Mouse (Mus musculus) MEL (cell line): Measurements from ENCODE around the gene Poc1a. TPM values are rescaled to one million over a fixed set of nuclear protein-coding genes. Genes with fewer than 3 reads are reported as not detected.

Experiments used
- DNase-seq: peaks from one replicate; pipeline ENCODE4 v3.0.0; 2011; ENCODE audit warnings: low read depth, low spot score
- H3K27ac ChIP-seq: 2 replicates; pipeline ENCODE4 v1.5.1; 2012; ENCODE audit warnings: low read depth, mild to moderate bottlenecking, control low read depth, low read length, moderate library complexity; ENCODE audit not compliant: control insufficient read depth
- H3K27me3 ChIP-seq, 2 experiments: fragments of 150-350 bp in 1 of 2; sonication (generic) in 1 of 2; 2 replicates each; pipeline ENCODE4 v1.6.1; 2012; ENCODE audit warnings: low read length in 2 of 2, mild to moderate bottlenecking in 2 of 2, improper control_type of control experiment in 1 of 2, moderate library complexity in 1 of 2; ENCODE audit not compliant: insufficient read depth in 2 of 2, control insufficient read depth in 1 of 2
- H3K36me3 ChIP-seq, 2 experiments: 2 replicates each; pipeline ENCODE4 v1.6.1; 2012 to 2014; ENCODE audit warnings: low read length in 2 of 2, improper control_type of control experiment in 1 of 2, inconsistent platforms in 1 of 2, mild to moderate bottlenecking in 1 of 2; ENCODE audit not compliant: insufficient read depth in 2 of 2, control insufficient read depth in 1 of 2
- H3K4me1 ChIP-seq, 2 experiments: fragments of 150-350 bp in 1 of 2; sonication (generic) in 1 of 2; 2 replicates each; pipeline ENCODE4 v1.6.1; 2012; ENCODE audit warnings: low read length in 2 of 2, improper control_type of control experiment in 1 of 2, mild to moderate bottlenecking in 1 of 2; ENCODE audit not compliant: insufficient read depth in 2 of 2, control insufficient read depth in 1 of 2
- H3K4me3 ChIP-seq, 2 experiments: fragments of 150-350 bp in 1 of 2; sonication (generic) in 1 of 2; 2 replicates each; pipeline ENCODE4 v1.5.1; 2012; ENCODE audit warnings: low read depth in 2 of 2, low read length in 2 of 2, mild to moderate bottlenecking in 2 of 2, moderate library complexity in 2 of 2, control low read depth in 1 of 2, improper control_type of control experiment in 1 of 2; ENCODE audit not compliant: control insufficient read depth in 1 of 2, insufficient read depth in 1 of 2
- H3K79me2 ChIP-seq: 2 replicates; pipeline ENCODE4 v1.6.1; 2012; ENCODE audit warnings: mild to moderate bottlenecking, low read length, moderate library complexity; ENCODE audit not compliant: control insufficient read depth, poor library complexity, insufficient read depth
- H3K9ac ChIP-seq: 2 replicates; pipeline ENCODE4 v1.6.1; 2012; ENCODE audit warnings: low read depth, mild to moderate bottlenecking, control low read depth, low read length, moderate library complexity; ENCODE audit not compliant: control insufficient read depth, poor library complexity, severe bottlenecking
- H3K9me3 ChIP-seq: fragments of 150-350 bp; sonication (generic); replicated peaks from 2 replicates; pipeline ENCODE4 v1.6.1; 2012; ENCODE audit warnings: mild to moderate bottlenecking, low read length, improper control_type of control experiment, moderate library complexity; ENCODE audit not compliant: insufficient read depth
- CHD1 ChIP-seq: IDR thresholded peaks from 2 replicates; pipeline ENCODE4 v1.6.1; 2012; ENCODE audit warnings: low read depth, mild to moderate bottlenecking, inconsistent platforms, low read length, improper control_type of control experiment
- E2F4 ChIP-seq: IDR thresholded peaks from 2 replicates; pipeline ENCODE4 v1.6.1; 2011; ENCODE audit warnings: low read depth, low read length, improper control_type of control experiment, borderline replicate concordance
- ELF1 ChIP-seq: IDR thresholded peaks from 2 replicates; pipeline ENCODE4 v1.6.1; 2014; ENCODE audit warnings: low read depth, mild to moderate bottlenecking, inconsistent platforms, low read length, improper control_type of control experiment, moderate library complexity
- EP300 ChIP-seq, 2 experiments: IDR thresholded peaks; 2 replicates each; pipeline ENCODE4 v1.6.1; 2011; ENCODE audit warnings: improper control_type of control experiment in 2 of 2, low read length in 2 of 2, low read depth in 1 of 2, mild to moderate bottlenecking in 1 of 2
- GABPA ChIP-seq: IDR thresholded peaks from 2 replicates; pipeline ENCODE4 v1.6.1; 2012; ENCODE audit warnings: low read depth, mild to moderate bottlenecking, inconsistent platforms, low read length, improper control_type of control experiment, moderate library complexity
- JUND ChIP-seq: IDR thresholded peaks from 2 replicates; pipeline ENCODE4 v1.6.1; 2011; ENCODE audit warnings: low read depth, mild to moderate bottlenecking, improper control_type of control experiment, low read length
- KAT2A ChIP-seq: conservative IDR thresholded peaks from 2 replicates; pipeline ENCODE4 v1.6.1; 2012; ENCODE audit warnings: low read depth, low read length, improper control_type of control experiment, inconsistent platforms
- MAFK ChIP-seq: IDR thresholded peaks from 2 replicates; pipeline ENCODE4 v1.6.1; 2011; ENCODE audit warnings: low read depth, mild to moderate bottlenecking, low read length, improper control_type of control experiment, borderline replicate concordance
- MAZ ChIP-seq: IDR thresholded peaks from 2 replicates; pipeline ENCODE4 v1.6.1; 2012; ENCODE audit warnings: low read depth, mild to moderate bottlenecking, inconsistent platforms, low read length, improper control_type of control experiment
- MYC ChIP-seq: IDR thresholded peaks from 2 replicates; pipeline ENCODE4 v1.6.1; 2011; ENCODE audit warnings: low read depth, mild to moderate bottlenecking, low read length, improper control_type of control experiment, moderate library complexity
- NELFE ChIP-seq: IDR thresholded peaks from 2 replicates; pipeline ENCODE4 v1.6.1; 2011; ENCODE audit warnings: low read depth, low read length, improper control_type of control experiment
- NRF1 ChIP-seq: IDR thresholded peaks from 2 replicates; pipeline ENCODE4 v1.6.1; 2014; ENCODE audit warnings: low read depth, mild to moderate bottlenecking, inconsistent platforms, low read length, improper control_type of control experiment, moderate library complexity; ENCODE audit not compliant: poor library complexity, insufficient read depth, severe bottlenecking
- POLR2A ChIP-seq, 2 experiments: IDR thresholded peaks; 2 replicates each; pipeline ENCODE4 v1.6.1; 2011 to 2012; ENCODE audit warnings: low read length in 2 of 2, mild to moderate bottlenecking in 2 of 2, control low read depth in 1 of 2, improper control_type of control experiment in 1 of 2, low read depth in 1 of 2, moderate library complexity in 1 of 2; ENCODE audit not compliant: control insufficient read depth in 1 of 2, insufficient read depth in 1 of 2, poor library complexity in 1 of 2
- RAD21 ChIP-seq: IDR thresholded peaks from 2 replicates; pipeline ENCODE4 v1.6.1; 2011; ENCODE audit warnings: mild to moderate bottlenecking, low read depth, low read length, improper control_type of control experiment
- RCOR1 ChIP-seq: IDR thresholded peaks from 2 replicates; pipeline ENCODE4 v1.6.1; 2012; ENCODE audit warnings: low read depth, mild to moderate bottlenecking, inconsistent platforms, low read length, improper control_type of control experiment
- SIN3A ChIP-seq: IDR thresholded peaks from 2 replicates; pipeline ENCODE4 v1.6.1; 2012; ENCODE audit warnings: low read length, improper control_type of control experiment, inconsistent platforms
- TAL1 ChIP-seq: IDR thresholded peaks from 2 replicates; pipeline ENCODE4 v1.6.1; 2012; ENCODE audit warnings: mild to moderate bottlenecking, inconsistent platforms, low read length, moderate library complexity, mixed read lengths
- TBP ChIP-seq: IDR thresholded peaks from 2 replicates; pipeline ENCODE4 v1.8.0; 2011; ENCODE audit warnings: low read depth, low read length, improper control_type of control experiment
- USF1 ChIP-seq: IDR thresholded peaks from 2 replicates; pipeline ENCODE4 v1.6.1; 2014; ENCODE audit warnings: low read depth, mild to moderate bottlenecking, inconsistent platforms, low read length, improper control_type of control experiment, moderate library complexity
- ZC3H11A ChIP-seq: IDR thresholded peaks from 2 replicates; pipeline ENCODE4 v1.6.1; 2012; ENCODE audit warnings: low read depth, mild to moderate bottlenecking, inconsistent platforms, low read length, improper control_type of control experiment
- ZKSCAN1 ChIP-seq: IDR thresholded peaks from 2 replicates; pipeline ENCODE4 v1.6.1; 2012; ENCODE audit warnings: low read depth, mild to moderate bottlenecking, inconsistent platforms, low read length, improper control_type of control experiment, moderate library complexity
- ZMIZ1 ChIP-seq: IDR thresholded peaks from 2 replicates; pipeline ENCODE4 v1.6.1; 2012; ENCODE audit warnings: low read depth, mild to moderate bottlenecking, inconsistent platforms, low read length, improper control_type of control experiment, moderate library complexity
- polyA plus RNA-seq, 2 experiments: library from polyadenylated mRNA; stranded (reverse) in 1 of 2; unstranded in 1 of 2; fragments of >175 nt in 1 of 2; fragments of >200 nt in 1 of 2; gene quantifications; 2 replicates each; pipeline versions ENCODE4 v1.2.1 to v1.2.4; 2012; ENCODE audit warnings: low replicate concordance in 2 of 2, low read depth in 1 of 2; ENCODE audit not compliant: insufficient read length in 2 of 2, insufficient read depth in 1 of 2, missing spikeins in 1 of 2
- total RNA-seq: library from RNA; depleted of rRNA; stranded (reverse); fragments of 300-350 nt; gene quantifications from 2 replicates; pipeline ENCODE4 v1.2.3, GENCODE M21; 2012

Gene Poc1a
- total and polyA plus RNA-seq, 3 experiments: 33.8 to 41.3 TPM; not detected in 1

DNA sequence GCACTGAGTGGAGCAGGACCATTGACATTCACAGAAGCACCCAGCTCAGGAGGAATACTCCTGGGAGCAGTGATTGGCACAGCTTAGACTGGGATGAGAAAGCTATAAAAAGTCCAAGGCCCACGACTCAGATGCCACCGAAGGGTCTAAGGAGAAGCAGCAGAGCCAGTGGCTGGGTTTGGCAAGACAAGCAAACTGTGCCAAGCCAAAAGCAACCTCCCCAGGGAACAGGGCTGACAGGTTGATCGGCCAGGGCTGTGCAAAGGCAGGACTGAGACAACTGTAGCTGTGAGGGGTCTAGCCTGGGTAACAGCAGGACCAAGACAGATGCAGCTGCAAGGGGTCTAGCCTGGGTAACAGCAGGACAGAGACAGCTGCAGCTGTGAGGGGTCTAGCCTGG, 47.9 kb upstream of the Poc1a start:
- DNase-seq: no peak
- no peaks in the 10 kb centered on the region for H3K9me3 ChIP-seq
- no peaks in the 10 kb centered on the region; a peak in 1 of 4 replicates for H3K36me3 ChIP-seq
- H3K4me3 ChIP-seq: no peak overlapping the region
- no peaks in the 10 kb centered on the region for H3K27me3 ChIP-seq
- TF ChIP-seq KAT2A (no peak), USF1 (no peak), ELF1 (no peak), ZC3H11A (no peak), MYC (no peak), ZMIZ1 (no peak), E2F4 (no peak), RAD21 (no peak), MAFK (no peak), GABPA (no peak), MAZ (no peak), RCOR1 (no peak), TAL1 (no peak), TBP (no peak), NRF1 (no peak), POLR2A (IDR thresholded peaks at IDR 0.05; ENCODE audit: control insufficient read depth in 1 of 2, insufficient read depth in 1 of 2, low read depth in 1 of 2, low read length in 2 of 2, poor library complexity in 1 of 2) (no peak), SIN3A (no peak), JUND (no peak)
- TF ChIP-seq, all 39 proteins: peak for 0
- Histone ChIP-seq H3K27ac (no peak overlapping the region), H3K9ac (no peak overlapping the region), H3K79me2 (no peaks in the 10 kb centered on the region), H3K4me1 (peaks cover 0 to 7% of the 10 kb centered on the region in 2 experiments; a peak in 1 of 4 replicates)

DNA sequence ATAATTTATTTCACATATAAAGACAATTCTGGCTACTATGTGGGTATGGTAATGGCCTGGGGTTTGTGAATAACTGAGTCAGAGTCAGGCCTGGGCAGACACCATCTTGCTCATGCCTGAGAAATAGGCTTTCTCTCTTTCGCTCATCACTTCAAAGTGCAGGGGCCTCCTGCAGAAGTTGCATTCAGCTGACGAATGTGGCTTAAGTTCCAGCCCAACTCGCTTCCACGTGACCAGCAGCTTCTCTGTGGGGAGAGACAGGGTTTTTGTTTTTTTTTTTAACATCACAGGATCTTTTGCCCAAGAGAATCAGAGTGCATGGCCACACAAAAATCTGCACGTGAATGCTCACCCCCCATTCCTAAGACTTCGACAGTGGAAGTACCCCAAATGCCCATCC, 46.9 kb upstream of the Poc1a start:
- no peaks in the 10 kb centered on the region for H3K27me3 ChIP-seq
- no peaks in the 10 kb centered on the region for H3K79me2 ChIP-seq
- no peak overlapping the region for H3K27ac ChIP-seq
- peaks cover 0 to 7% of the 10 kb centered on the region in 2 experiments; a peak in 1 of 4 replicates for H3K4me1 ChIP-seq
- no peak for TF ChIP-seq NELFE
- TF ChIP-seq MYC: no peak
- TF ChIP-seq ZKSCAN1: no peak
- TF ChIP-seq GABPA: no peak
- TF ChIP-seq EP300 (IDR thresholded peaks at IDR 0.05; ENCODE audit: low read depth in 1 of 2, low read length in 2 of 2): no peak
- no peak for TF ChIP-seq SIN3A
- no peak for TF ChIP-seq CHD1
- no peak for TF ChIP-seq MAZ
- no peak overlapping the region for H3K4me3 ChIP-seq
- H3K9me3 ChIP-seq: no peaks in the 10 kb centered on the region
- H3K36me3 ChIP-seq: peaks cover 0 to 3% of the 10 kb centered on the region in 2 experiments; a peak in 2 of 4 replicates
- no peak for DNase-seq
- no peak overlapping the region for H3K9ac ChIP-seq
